Mouse (Mus musculus): ENCODE measurements around the gene Kcnj1.

Kcnj1 gene

DNA sequence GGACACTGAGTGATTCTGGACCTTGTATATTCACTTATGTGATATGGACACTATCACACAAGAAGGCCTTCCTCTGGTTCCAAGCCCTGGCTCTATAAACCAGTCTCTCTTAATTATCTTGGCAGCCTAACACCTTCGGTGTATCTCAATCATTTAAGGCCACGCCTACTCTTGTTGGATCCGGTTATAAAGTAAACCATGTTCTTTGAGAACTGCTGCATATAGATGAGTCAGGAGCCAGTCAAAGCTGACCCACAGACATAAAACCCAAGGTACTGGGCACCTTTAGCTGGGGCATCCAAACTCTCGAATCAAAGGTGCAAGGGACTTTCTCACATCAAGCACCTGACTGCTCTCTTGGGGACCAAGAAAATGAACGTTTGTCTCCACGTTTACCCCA lies at the start of gene Kcnj1:
Gene Kcnj1 (plus strand): TSS at position 292 of the 400 bp plus-strand sequence.
- no peak for ATAC-seq (ENCODE audit: low TSS enrichment)

DNA sequence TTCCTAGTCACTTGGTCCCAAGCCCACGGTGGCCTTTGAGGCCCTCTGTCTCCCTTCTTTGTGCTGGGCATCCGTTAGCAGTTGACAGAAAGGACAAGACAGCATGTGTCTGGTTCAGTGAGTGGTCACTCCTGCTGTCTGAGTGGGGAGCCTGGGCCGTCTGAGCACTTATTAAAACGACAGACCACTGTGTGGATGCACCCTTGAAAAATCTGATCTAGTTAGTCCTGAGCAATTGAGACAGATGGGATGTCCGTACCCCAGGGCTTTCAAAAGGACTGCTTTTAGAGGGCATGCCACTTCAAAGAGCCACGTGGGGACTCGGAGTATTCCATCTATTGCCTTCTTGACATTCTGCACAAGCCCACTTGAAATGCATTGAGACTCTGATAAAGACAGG lies 48.7 kb upstream of the Kcnj1 start:
- no peak for ATAC-seq (ENCODE audit: low TSS enrichment)

DNA sequence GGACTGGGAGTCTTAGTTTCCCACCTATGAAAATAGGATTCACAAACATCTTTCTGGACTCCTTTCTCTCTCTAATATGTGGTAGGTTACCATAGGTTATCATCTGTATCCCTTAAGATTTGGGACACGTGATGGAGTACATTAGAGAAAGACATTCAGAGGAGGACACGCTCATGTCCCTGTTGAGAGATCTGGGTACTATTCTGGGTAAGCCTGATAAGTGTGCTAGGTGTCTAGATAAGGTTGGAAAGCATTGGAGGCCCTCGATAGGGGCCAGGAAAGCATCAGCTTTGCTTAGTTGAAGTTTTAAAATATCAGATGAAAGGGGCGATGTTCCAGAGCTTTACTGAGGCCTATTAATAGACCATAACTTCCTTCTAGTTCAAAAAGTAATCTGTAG lies 43.5 kb upstream of the Kcnj1 start:
- no peak for ATAC-seq (ENCODE audit: low TSS enrichment)

DNA sequence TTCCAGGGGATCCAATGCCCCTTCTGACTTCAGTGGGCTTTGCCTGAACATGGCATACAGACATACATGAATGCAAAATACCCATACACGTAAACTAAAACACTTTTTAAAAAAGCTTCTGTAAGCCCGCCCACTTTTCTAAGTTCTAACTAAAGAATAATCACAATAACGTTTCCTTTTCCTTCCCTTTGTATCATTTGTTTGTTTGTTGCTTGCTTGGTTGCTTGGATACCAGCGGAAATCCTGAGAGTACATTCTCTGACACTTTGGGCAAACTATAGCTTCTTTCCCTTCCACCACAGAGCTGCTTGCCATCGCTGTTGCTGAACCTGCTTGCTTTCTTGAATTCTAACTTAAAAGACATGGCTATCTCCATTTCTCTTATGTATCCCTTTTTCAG lies 41.1 kb upstream of the Kcnj1 start:
- no peak for ATAC-seq (ENCODE audit: low TSS enrichment)

DNA sequence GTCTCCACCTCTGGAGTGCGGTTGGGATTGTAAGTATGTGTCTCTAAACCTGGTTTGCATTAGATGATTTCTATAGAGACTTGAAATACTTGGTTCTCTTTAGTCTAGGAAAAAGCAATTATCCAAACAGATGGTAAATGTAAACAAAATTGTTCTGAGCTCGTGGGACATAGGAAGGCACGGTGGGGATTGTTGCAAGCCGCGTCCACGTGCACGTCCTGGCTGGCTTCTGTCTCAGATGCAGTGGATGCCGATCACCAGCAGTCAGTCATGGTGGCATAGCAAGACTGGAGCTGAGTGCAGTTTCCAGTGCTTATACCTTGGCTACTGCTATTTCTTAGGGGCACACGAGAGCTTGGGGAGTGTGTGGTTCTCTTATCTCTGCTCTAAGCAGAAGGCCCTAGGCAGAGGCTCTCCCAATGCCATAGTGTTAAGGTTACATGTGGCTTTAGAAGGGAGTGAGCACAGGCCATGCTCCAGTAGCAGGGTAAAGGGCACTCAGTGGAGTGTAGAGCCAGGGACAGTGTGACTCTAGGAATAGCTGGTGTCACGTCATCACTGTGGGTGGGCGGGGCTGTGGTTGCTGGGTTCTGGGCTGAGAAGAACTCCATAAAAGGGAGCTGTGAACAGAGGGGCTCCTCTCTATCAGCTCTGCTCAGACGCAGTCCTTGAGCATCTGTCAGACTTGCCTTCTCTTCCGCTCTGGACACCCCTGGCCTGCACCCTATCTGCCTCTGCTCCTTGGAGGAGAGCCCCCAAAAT lies 36.7 kb upstream of the Kcnj1 start:
- ATAC-seq (ENCODE audit: low TSS enrichment), result no peak

DNA sequence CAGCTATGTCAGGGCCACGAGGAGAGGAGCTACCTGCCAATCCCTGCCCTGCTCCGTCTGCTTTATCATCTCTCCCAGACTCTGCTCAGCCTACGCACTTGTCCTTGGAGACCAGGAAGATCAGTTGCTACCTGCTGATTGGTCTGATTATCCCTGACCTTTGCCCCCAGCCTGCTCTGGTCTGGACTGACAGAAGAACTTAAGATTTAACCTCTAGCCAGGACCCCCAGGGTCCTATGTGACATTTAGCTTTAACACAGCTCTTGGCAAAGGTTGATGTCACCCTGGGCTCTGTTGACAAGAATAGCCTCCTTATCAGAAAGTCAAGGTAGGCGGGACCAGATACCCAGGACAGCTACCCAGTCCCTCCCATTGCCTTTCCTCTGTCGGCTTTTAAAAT lies 31.5 kb upstream of the Kcnj1 start:
- ATAC-seq (ENCODE audit: low TSS enrichment), result no peak

DNA sequence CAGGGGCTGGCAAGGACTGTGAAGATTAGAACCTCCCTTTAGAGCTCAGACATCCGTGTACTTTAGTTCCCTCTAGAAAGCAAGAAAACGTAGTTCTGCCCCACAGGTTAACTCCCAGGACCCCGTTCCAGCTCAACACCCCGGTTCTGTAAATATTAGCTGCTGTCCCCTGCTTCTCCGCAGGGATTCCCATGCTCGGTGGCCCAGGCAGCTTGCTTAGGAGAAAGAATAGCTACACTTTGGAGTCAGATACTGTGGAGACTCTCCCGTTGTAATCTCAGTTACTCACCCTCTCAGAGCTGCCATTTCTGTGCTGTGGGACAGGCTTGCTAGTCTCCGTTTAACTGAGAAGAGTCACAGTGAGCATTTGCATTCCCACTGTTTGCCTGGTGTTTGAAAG lies 29.4 kb upstream of the Kcnj1 start:
- ATAC-seq (ENCODE audit: low TSS enrichment), result no peak

DNA sequence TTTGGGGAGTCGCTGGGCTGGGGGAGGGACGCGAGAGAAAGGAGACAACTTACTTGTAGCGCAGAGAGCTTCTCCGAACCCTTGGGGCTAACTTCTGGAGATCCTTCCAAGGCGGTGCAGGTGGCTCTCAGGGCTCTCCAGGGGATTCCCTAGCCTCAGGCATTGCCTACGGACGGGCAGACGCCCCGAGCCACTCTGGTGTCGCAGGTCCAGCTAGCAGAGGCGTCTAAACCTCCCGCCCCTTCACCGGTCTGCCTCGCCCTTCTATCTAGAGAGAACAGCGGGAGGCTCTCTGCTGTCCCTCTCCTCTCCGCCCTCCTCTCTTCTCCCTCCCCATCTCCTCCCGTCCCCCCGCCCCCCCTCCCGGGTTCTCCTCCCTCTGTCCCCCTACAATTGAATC lies 28.2 kb upstream of the Kcnj1 start, which contains the start of gene Kcnj5:
Gene Kcnj5 (minus strand): TSS at position 300 of the 400 bp plus-strand sequence.
- ATAC-seq (ENCODE audit: low TSS enrichment), result peak; percentile 31; the same call in 1 of the 2 replicates

DNA sequence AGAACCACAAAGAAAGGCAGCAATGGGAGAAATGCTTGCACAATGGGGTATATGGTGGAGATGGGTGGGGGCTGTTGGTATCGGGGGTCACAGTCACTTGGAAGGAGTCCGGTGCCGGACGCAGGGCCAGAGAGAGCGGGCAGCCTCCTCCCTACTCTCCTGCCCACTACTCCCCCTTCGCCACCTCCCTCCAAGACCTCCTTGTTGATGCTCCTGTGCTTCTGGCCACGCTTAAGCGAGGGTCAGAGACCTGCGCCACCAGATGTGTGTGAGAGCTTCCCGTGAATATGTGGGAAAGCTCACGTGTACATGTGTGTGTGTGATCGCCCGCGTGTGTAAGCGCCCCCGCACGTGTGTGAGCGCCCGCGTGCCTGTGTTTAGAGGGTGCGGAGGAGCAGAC lies 27.8 kb upstream of the Kcnj1 start:
- no peak for ATAC-seq (ENCODE audit: low TSS enrichment)

DNA sequence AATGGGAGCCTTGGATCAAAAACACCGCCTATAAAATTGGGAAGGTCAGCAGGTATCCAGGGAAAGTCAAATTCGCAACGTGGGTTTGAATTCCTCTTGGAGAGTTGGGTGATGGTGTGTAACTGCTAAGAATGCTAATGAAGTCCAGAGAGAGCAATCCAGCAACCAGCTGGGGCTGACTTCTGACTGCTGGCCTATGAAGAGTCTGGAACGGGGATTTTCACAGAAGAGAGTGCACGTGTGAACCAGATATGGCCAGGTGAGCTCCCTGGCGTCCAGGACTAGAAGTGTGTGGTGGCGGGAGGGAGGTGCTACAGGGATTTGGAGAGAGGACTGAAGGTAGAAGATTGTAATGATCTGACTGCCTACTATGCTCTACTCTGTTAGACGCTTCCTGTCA lies 24.2 kb upstream of the Kcnj1 start:
- ATAC-seq (ENCODE audit: low TSS enrichment), result no peak

DNA sequence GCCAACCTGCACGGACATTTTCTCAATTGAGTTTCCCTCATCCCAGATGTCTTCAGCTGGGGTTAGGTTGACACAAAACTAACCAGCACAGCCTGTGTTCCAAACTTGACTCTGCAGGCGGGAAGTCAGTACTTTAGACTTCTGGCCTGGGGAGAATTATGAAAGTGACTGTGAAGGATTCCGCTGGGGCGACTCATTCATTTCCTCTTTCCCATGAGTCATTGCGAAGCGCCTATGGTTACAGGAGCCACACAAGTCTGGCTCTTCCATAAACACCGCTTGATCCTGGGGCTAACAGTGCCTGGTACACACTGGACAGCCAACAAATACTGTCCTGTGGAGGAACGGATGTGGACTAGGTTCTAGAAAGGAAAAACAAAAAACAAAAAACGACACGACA lies 22.9 kb upstream of the Kcnj1 start:
- no peak for ATAC-seq (ENCODE audit: low TSS enrichment)

DNA sequence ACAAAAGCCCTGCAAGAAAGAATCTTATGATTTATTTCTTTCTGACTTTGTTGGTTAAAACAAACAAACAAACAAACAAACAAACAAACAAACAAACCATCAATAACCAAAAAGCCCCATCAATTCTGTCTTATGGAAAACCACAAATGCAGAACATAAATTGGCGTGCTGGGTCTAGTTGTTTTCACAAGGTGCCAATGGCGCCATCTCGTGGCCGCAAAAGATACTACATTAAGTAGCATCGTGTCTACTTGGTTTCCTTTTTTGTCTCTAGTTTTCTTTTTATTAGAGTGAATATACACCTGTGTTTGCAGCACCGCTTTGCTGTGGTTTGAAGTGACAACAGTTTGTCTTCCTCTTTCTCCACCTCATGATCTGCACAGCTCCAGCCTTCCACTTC lies 22.0 kb upstream of the Kcnj1 start:
- ATAC-seq (ENCODE audit: low TSS enrichment), result peak; percentile 73

DNA sequence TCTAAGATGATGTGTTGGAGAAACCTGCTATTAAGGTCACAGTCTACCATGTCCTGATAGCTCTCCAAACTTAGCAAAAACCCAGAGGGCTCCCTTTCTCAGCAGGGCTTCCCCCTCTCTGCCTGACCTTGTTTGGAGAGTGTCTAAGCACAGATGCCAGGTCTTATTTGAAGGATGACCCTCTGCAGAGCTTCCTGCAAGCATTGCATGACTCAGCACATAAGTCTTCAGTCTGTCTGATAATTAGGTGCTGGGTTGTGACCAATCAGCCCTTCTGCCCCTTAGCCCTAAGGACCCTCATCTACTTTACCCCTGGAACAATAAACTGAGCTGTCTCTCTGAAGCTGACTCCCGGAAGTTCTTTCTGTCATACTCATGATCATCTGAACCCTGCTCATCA lies 11.5 kb upstream of the Kcnj1 start:
- no peak for ATAC-seq (ENCODE audit: low TSS enrichment)

DNA sequence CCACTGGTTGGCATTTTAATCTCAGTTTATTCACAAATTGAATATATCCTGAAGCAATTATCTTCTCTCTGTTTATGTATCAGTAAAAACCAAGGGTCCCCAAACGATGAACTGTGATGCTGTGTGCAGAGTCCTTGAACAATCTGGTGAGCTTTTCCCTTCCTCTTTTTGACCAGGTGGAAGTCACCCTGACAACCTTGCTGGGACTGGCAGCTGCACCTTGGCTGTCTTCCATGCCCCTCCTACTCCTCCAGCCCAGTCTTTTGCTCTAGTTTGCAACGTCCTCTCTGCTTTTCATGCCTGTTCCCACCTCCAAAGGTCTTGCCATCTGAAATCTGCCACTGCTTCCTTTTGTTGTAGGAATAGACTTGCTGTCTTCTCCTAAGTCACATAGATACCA lies 3.5 kb upstream of the Kcnj1 start:
- no peak for ATAC-seq (ENCODE audit: low TSS enrichment)

DNA sequence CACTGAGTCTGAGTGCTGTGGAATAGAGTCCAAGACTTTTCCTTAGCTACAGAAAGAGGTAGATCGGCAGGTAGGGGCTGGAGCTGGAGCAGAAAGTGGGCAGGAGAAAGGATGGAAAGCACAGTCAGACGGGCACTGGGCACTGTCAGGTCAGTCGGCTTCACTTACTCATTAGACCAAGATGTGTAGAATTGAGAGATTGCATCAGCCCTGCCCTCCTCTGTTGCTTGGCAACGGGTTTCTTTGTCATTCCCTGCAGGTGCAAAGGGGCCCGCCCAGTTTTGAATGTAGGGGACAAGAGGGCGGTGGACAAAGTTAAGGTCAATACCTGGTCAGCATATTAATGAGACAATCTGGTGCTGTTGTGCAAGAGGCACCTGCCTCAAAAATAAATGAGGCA lies 2.9 kb upstream of the Kcnj1 start:
- no peak for ATAC-seq (ENCODE audit: low TSS enrichment)

DNA sequence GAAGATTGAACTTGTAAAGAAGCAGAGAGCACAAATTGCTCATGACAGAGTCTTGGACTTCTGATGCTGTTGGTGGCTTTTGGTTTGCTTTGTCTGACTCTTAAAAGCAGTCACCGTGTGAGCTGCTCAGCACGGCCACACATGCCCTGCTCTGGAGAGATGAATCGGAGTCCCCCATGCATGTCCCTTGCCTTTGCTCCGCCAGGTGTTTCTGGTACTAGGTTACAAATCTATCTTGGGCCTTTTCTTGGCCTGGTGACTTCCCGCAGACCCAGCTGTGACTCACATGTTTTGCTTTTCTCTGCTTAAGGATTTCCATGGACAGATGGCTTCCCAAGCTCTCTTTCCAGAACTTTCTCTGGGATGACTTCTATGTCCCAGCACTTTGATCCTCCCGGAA lies 1.4 kb downstream of the Kcnj1 start:
- ATAC-seq (ENCODE audit: low TSS enrichment), result no peak

DNA sequence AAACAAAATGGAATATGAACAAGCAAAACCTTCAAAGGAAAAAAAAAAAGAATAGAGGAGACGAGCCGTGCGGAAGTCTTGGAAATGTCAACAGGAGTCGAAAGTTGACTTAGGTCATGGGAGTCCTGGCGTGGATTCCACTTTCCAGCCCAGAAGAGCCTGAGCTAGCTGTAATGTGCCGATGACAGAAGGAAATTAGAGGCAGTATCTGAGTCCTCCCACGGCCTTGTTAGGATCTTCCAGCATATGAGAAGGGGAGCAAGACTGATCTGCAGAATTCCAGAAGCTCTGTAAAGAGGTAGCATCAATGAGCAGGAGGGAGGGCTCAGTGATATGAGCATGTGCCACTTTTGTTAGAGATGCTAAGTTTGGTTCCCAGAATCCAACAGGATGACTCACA lies 3.7 kb downstream of the Kcnj1 start:
- ATAC-seq (ENCODE audit: low TSS enrichment), result no peak

DNA sequence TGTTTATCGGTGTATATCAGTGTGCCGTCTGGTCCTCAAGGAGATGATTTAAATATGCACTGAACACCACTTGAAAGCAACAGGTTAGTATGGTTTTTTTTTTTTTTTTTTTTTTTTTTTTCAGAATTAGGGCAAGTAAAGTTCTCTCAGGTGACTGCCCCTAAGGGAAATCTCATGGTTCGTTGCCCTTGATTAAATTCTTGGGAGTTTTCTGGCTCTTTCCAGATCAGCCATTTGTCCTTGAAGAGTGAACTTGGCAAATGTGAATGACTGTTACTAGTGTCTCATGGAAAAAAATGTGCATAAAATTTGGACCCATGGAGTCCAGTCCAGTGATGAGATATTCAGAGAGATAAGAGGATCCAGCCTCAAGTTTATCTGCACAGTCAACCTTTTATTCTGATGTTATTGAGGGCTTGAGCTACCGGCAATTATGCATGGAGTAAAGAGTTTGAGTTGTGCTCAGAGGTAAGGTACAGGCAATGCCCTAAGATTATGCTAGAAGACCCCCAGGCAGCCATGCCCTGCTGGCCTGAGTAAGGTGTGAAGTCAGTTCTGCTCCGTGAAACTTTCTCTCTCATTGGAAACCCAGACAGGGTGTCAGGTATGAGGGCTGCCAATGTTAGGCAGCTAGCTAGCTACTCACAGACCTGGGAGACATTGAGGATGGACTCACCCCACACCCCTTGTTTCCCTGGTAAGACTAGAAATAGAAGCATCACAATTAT lies 4.7 kb downstream of the Kcnj1 start:
- no peak for ATAC-seq (ENCODE audit: low TSS enrichment)

DNA sequence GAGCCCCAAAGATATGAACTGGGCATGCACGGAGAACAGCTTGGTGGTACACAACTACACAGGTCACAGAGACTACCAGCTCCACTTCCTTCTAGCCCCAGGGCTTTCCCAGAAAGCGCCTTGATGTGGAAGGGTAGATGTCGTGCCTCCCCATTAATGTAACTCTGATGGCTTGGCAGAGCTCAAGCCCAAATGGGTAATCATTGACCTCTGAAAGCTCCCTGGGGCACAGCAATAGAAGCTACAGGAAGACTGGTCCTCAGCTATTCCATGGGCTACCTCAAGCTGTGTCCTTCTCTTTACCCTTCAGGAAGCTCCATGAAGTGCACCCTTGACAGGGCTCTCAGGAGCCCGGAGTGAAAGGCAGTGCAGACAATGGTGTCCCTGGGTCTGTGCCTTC lies 12.6 kb downstream of the Kcnj1 start:
- ATAC-seq (ENCODE audit: low TSS enrichment), result no peak

DNA sequence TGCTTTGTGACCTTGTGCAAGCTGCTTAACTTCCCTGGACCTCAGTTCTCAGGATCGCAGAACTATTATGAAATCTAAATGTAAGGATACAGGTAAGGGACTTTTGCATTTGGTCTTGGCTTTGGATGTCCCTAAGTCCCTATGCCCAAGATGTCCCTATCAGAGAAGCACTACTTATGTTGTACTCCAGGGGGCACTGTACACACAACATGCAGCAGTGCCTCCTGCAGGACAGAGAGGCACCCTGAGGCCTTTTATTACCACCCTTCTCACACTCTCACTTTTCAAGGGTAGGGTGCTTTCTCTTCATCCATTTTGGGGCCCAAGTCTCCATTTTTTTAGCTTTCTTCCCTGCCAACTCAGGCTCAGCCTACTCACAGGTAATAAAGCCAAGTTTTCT lies 15.8 kb downstream of the Kcnj1 start:
- ATAC-seq (ENCODE audit: low TSS enrichment), result no peak

DNA sequence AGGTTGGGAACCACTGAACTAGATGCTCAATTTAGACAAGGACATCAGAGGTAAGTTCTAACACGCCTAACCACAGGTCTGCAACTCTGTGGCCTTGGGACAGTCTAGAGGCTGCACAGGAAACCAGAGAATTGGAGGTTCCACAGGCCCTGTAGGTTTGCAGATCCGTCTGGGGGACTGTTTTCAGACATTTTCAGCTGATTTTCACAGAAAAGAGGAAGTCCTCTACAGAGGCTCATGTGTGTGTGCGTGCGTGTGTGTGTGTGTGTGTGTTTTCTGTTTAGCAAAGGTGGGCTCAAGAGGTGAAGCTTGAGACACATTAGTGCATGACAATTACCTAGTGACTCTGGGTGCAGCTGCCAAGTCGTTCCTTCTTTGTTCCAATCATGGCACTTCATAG lies 18.8 kb downstream of the Kcnj1 start:
- ATAC-seq (ENCODE audit: low TSS enrichment), result no peak

DNA sequence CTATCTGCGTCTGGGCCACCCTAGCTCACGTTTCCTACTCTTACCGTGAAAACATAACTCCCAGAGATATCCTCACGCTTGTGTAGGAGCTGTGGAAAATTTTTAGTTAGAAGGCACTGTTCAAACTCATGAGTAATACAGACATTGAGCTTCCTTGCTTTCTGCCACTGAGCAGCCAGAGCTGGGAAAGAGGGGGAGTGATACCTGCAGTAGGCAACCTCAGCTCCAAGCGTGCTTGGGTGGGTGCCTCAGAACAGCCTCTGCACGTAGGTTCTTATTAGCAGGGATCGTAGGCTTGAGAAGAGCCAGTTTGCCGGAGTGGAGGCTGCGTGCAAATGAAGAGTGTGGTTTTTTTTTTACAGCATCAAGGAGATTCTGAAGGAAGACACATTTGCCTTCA lies 19.4 kb downstream of the Kcnj1 start:
- peak; percentile 98 for ATAC-seq (ENCODE audit: low TSS enrichment)

DNA sequence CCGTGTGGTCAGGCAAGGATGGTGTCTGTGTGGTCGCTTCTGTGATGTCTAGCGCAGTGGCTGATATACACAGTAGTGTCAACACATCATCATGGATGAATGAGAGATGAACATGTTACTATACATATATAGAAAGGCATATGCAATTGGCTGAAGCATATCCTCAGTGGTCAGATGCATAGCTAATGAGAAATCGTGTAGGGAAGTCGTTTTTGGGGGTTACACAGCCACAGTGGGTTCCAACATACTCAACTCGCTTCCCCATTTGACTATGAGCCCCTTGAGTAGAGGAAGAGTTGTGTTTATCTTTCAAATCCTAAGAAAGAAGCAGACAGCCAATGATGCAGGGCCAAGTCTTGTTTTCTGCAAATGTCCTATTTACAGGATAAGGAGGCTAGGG lies 20.4 kb downstream of the Kcnj1 start:
- no peak for ATAC-seq (ENCODE audit: low TSS enrichment)

DNA sequence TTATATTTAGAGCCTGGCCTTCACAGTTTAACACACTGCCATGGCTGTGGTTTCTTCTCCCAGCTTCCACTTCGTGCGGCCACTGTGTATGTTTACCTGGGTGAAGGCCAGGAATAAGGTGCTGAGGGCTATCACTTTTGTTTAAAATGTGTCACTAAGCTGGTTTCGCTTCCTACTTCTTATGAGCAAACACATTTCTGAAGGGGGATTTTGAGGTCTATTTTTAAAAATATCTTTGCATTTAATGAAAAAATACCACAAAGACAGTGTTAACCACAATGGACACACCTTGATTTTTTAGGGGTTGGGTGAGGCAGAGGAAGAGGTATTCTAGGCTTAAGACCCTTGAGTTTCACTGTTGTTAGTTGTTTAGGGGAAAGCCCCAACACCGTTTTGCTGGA lies 22.5 kb downstream of the Kcnj1 start:
- ATAC-seq (ENCODE audit: low TSS enrichment), result no peak

Data from frontal cortex, adult (tissue).